Mouse (Mus musculus): Measurements from ENCODE around the gene Fbxo36. TPM values are rescaled to one million over a fixed set of nuclear protein-coding genes. Genes with fewer than 3 reads are reported as not detected.

Fbxo36 gene
- polyA plus RNA-seq, 1 experiment from 2014 or later: 13.0 TPM

GRCm38 (mm10) chr1:84936716-84937510, 97.3 kb downstream of the Fbxo36 start:
- no peaks in the 10 kb centered on the region for H3K9me3 ChIP-seq (ENCODE audit: control insufficient read depth, low read length)
- no peak for DNase-seq (ENCODE audit: low spot score)
- H3K9ac ChIP-seq (ENCODE audit: low read depth, low read length): no peak overlapping the region
- no peak overlapping the region for H3K4me3 ChIP-seq (ENCODE audit: low read depth, low read length)
- no peak overlapping the region for H3K4me2 ChIP-seq (replicated peaks; ENCODE audit: low read depth, low read length)
- no peak overlapping the region for H3K27ac ChIP-seq (ENCODE audit: low read depth, low read length)
- no peak for ATAC-seq (ENCODE audit: low FRiP score)
- H3K4me1 ChIP-seq (replicated peaks; ENCODE audit: control insufficient read depth, insufficient read depth, low read length): no peaks in the 10 kb centered on the region
- no peaks in the 10 kb centered on the region for H3K36me3 ChIP-seq (ENCODE audit: control insufficient read depth, insufficient read depth, low read length)
- H3K27me3 ChIP-seq (ENCODE audit: control insufficient read depth, insufficient read depth, low read length): no peaks in the 10 kb centered on the region
- 91% methylated on average over 19 of the region's 19 CpGs for WGBS

- Histone ChIP-seq H3K9ac (ENCODE audit: low read depth, low read length) (no peak overlapping the region), H3K27ac (ENCODE audit: low read depth, low read length) (no peak overlapping the region), H3K9me3 (ENCODE audit: control insufficient read depth, low read length) (no peaks in the 10 kb centered on the region), H3K4me3 (ENCODE audit: low read depth, low read length) (no peak overlapping the region), H3K27me3 (ENCODE audit: control insufficient read depth, insufficient read depth, low read length) (no peaks in the 10 kb centered on the region), H3K4me1 (replicated peaks; ENCODE audit: control insufficient read depth, insufficient read depth, low read length) (no peaks in the 10 kb centered on the region), H3K36me3 (ENCODE audit: control insufficient read depth, insufficient read depth, low read length) (no peaks in the 10 kb centered on the region), H3K4me2 (replicated peaks; ENCODE audit: low read depth, low read length) (no peak overlapping the region)
- ATAC-seq (ENCODE audit: low FRiP score) (no peak), DNase-seq (ENCODE audit: low spot score) (no peak)
- WGBS: 83% methylated on average over 4 of the region's 4 CpGs
Measured at GRCm38 (mm10) chr1:84939466-84939865, 99.8 kb downstream of the Fbxo36 start.

DNA sequence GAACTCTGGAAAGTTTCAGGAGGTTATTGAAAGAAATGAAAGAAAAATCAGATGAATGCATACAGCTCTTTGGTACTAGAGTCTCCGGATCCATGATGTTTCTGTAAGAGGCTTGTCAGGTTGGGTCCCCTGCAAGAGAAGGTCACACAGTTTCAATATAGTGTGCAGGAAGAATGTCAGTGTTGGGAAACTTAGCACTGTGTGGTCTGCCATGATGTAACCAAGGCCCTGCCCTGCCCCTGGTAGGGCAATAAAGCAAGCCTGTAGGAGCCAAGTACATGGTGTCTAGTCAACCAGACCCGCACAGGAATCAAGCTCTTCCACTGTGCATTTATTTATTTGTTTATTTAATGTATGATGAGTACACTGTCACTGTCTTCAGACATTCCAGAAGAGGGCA, 100.7 kb downstream of the Fbxo36 start:
- ATAC-seq (ENCODE audit: low FRiP score) (no peak), DNase-seq (ENCODE audit: low spot score) (no peak)
- H3K27me3 ChIP-seq (ENCODE audit: control insufficient read depth, insufficient read depth, low read length): no peaks in the 10 kb centered on the region
- no peak overlapping the region for H3K27ac ChIP-seq (ENCODE audit: low read depth, low read length)
- H3K36me3 ChIP-seq (ENCODE audit: control insufficient read depth, insufficient read depth, low read length): no peaks in the 10 kb centered on the region
- no peak overlapping the region for H3K4me2 ChIP-seq (replicated peaks; ENCODE audit: low read depth, low read length)
- no peak overlapping the region for H3K9ac ChIP-seq (ENCODE audit: low read depth, low read length)
- 91% methylated on average over 2 of the region's 2 CpGs for WGBS
- H3K9me3 ChIP-seq (ENCODE audit: control insufficient read depth, low read length): no peaks in the 10 kb centered on the region
- no peaks in the 10 kb centered on the region for H3K4me1 ChIP-seq (replicated peaks; ENCODE audit: control insufficient read depth, insufficient read depth, low read length)
- no peak overlapping the region for H3K4me3 ChIP-seq (ENCODE audit: low read depth, low read length)

GRCm38 (mm10) chr1:84942666-84943065, 103.0 kb downstream of the Fbxo36 start:
- Histone ChIP-seq H3K4me2 (replicated peaks; ENCODE audit: low read depth, low read length) (no peak overlapping the region), H3K4me3 (ENCODE audit: low read depth, low read length) (no peak overlapping the region), H3K36me3 (ENCODE audit: control insufficient read depth, insufficient read depth, low read length) (no peaks in the 10 kb centered on the region), H3K9me3 (ENCODE audit: control insufficient read depth, low read length) (no peaks in the 10 kb centered on the region), H3K9ac (ENCODE audit: low read depth, low read length) (no peak overlapping the region), H3K27ac (ENCODE audit: low read depth, low read length) (no peak overlapping the region), H3K27me3 (ENCODE audit: control insufficient read depth, insufficient read depth, low read length) (no peaks in the 10 kb centered on the region), H3K4me1 (replicated peaks; ENCODE audit: control insufficient read depth, insufficient read depth, low read length) (no peaks in the 10 kb centered on the region)
- ATAC-seq (ENCODE audit: low FRiP score) (no peak), DNase-seq (ENCODE audit: low spot score) (no peak)

DNA sequence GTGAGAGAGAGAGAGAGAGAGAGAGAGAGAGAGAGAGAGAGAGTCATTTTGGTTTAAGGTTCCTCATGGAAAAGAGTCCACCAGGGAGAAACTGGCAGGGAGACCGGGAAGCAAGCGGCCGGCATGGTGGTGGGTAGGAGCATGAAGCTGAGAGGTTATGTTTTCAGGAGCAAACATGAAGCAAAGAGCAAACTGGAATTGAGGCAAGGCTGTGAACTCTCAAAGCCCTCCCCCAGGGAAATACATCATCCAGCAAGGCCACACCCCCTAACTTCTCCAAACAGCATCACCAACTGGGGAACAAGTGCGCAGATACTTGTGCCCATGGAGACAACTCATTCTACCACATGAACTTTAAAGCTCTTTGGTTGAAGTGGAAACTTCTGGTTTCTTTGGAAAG, 103.9 kb downstream of the Fbxo36 start:
- no peak for DNase-seq (ENCODE audit: low spot score)
- no peak overlapping the region for H3K4me3 ChIP-seq (ENCODE audit: low read depth, low read length)
- 92% methylated on average over 4 of the region's 4 CpGs for WGBS
- no peak overlapping the region for H3K27ac ChIP-seq (ENCODE audit: low read depth, low read length)
- H3K4me1 ChIP-seq (replicated peaks; ENCODE audit: control insufficient read depth, insufficient read depth, low read length): no peaks in the 10 kb centered on the region
- H3K9ac ChIP-seq (ENCODE audit: low read depth, low read length): no peak overlapping the region
- no peaks in the 10 kb centered on the region for H3K9me3 ChIP-seq (ENCODE audit: control insufficient read depth, low read length)
- H3K27me3 ChIP-seq (ENCODE audit: control insufficient read depth, insufficient read depth, low read length): no peaks in the 10 kb centered on the region
- ATAC-seq (ENCODE audit: low FRiP score): no peak
- H3K36me3 ChIP-seq (ENCODE audit: control insufficient read depth, insufficient read depth, low read length): no peaks in the 10 kb centered on the region
- no peak overlapping the region for H3K4me2 ChIP-seq (replicated peaks; ENCODE audit: low read depth, low read length)

GRCm38 (mm10) chr1:84945950-84946349, 106.3 kb downstream of the Fbxo36 start:
- Histone ChIP-seq H3K4me1 (replicated peaks; ENCODE audit: control insufficient read depth, insufficient read depth, low read length) (no peaks in the 10 kb centered on the region), H3K4me2 (replicated peaks; ENCODE audit: low read depth, low read length) (no peak overlapping the region), H3K9ac (ENCODE audit: low read depth, low read length) (no peak overlapping the region), H3K9me3 (ENCODE audit: control insufficient read depth, low read length) (no peaks in the 10 kb centered on the region), H3K4me3 (ENCODE audit: low read depth, low read length) (no peak overlapping the region), H3K27ac (ENCODE audit: low read depth, low read length) (no peak overlapping the region), H3K36me3 (ENCODE audit: control insufficient read depth, insufficient read depth, low read length) (no peaks in the 10 kb centered on the region), H3K27me3 (ENCODE audit: control insufficient read depth, insufficient read depth, low read length) (no peaks in the 10 kb centered on the region)
- WGBS: 86% methylated on average over 3 of the region's 3 CpGs
- ATAC-seq (ENCODE audit: low FRiP score) (no peak), DNase-seq (ENCODE audit: low spot score) (no peak)

DNA sequence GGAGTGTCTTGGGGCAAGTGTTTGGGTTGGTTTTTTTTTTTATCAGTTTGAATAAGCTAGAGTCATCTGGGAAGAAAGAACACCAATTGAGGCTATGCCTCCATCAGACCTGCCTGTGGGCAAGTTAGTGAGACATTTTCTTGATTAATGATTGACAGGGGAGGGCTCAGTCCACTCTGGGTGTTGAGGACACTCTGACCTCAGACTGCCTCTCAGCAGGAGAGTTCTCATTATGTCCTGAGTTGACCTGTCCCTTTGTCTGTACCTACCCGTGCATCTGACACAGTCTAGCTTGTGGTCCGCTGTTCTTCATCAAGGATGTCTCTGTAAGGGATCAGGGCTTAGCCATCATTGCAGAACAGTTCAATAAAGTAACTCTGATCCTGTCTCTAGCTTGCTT, 107.7 kb downstream of the Fbxo36 start:
- DNase-seq (ENCODE audit: low spot score): no peak
- Histone ChIP-seq H3K4me1 (replicated peaks; ENCODE audit: control insufficient read depth, insufficient read depth, low read length) (no peaks in the 10 kb centered on the region), H3K27me3 (ENCODE audit: control insufficient read depth, insufficient read depth, low read length) (no peaks in the 10 kb centered on the region), H3K36me3 (ENCODE audit: control insufficient read depth, insufficient read depth, low read length) (no peaks in the 10 kb centered on the region), H3K9me3 (ENCODE audit: control insufficient read depth, low read length) (no peaks in the 10 kb centered on the region), H3K27ac (ENCODE audit: low read depth, low read length) (no peak overlapping the region), H3K4me2 (replicated peaks; ENCODE audit: low read depth, low read length) (no peak overlapping the region), H3K9ac (ENCODE audit: low read depth, low read length) (no peak overlapping the region), H3K4me3 (ENCODE audit: low read depth, low read length) (no peak overlapping the region)
- no peak for ATAC-seq (ENCODE audit: low FRiP score)
- 63% methylated on average over 2 of the region's 2 CpGs for WGBS

Other genes with a start within 250 kb of the Fbxo36 start
- 44.7 and 48.7 TPM in 2 replicates for gene Dner, start 143.6 kb upstream of the Fbxo36 start, polyA plus RNA-seq (2014; fragmentation: Nextera tagmentation; extraction: Ambion mirVana)
- gene Trip12, start 675 bp downstream of the Fbxo36 start, polyA plus RNA-seq (2014; fragmentation: Nextera tagmentation; extraction: Ambion mirVana): 92.1 and 105 TPM in 2 replicates
- gene Slc16a14, start 95.3 kb downstream of the Fbxo36 start, polyA plus RNA-seq (2014; fragmentation: Nextera tagmentation; extraction: Ambion mirVana): 1.8 and 2.9 TPM in 2 replicates

Measured in hindbrain, embryonic 11.5 days (tissue).